Mouse (Mus musculus): ENCODE results near the gene Rhebl1.

Rhebl1 gene

DNA sequence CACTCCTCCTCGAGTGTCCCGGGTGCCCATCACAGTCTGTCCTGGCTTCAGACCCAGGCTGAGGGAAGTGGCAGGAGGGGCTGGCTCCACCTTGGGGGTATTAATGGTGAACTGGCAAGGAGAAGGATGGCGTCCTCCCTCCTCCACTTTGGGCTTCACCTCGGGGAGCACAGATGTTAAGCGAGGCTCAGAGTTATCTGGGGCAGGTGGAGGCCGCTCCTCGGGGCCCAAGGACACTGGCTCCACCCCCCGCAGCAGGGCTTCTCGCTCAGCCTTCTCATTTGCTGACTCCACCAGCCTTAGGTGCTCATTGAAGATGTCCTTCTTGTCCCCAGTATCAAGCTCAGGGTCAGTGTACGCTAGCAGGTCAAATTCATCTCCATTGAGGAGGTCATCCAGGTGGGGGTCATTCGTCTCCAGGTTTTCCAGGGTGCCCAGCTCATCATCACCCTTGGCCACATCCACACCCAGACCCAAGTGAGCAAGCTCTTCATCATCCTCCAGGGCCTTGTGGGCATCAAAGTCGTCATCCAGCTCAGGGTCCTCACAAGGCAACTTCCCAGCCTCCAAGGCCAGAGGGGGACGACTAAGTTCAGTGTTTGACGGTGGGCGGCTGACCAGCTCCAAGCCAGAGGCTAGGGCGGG is 44.3 kb downstream of the Rhebl1 start:
- DNase-seq: peak in 1 of 2 experiments; percentile 7

GRCm38 (mm10) chr15:98849165-98849564 is 45.2 kb downstream of the Rhebl1 start:
- no peak for DNase-seq

DNA sequence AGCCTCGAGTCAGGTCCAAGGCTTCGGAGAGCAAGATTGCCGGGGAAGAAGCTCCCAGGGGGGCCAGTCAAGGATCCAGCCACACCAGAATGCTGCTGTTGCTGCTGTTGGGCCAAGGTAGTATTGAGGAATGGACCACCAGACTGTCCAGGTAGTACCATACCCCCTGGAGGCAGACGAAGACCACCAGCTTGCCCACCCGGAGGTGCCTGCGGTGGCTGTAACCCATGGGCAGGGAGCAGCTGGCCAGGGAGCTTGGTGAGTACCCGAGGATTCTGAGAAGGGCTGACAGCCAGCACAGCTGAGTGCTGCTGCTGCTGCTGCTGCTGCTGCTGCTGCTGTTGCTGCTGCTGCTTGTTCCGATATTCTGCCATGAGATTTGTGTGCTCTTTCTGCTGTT is 48.2 kb downstream of the Rhebl1 start:
- DNase-seq: no peak

DNA sequence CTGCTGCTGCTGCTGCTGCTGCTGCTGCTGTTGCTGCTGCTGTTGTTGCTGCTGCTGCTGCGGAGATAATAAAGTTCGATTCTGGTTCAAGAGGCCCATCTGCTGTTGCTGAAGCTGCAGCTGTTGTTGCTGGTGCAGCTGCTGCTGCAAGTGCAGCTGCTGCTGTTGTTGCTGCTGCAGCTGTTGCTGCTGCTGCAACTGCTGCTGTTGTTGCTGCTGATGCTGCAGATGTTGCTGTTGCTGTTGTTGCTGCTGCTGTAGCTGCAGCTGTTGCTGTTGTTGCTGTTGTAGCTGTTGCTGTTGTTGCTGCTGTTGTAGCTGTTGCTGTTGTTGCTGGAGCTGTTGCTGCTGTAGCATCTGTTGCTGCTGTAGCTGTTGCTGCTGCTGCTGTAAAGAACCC is 49.2 kb downstream of the Rhebl1 start:
- no peak for DNase-seq

DNA sequence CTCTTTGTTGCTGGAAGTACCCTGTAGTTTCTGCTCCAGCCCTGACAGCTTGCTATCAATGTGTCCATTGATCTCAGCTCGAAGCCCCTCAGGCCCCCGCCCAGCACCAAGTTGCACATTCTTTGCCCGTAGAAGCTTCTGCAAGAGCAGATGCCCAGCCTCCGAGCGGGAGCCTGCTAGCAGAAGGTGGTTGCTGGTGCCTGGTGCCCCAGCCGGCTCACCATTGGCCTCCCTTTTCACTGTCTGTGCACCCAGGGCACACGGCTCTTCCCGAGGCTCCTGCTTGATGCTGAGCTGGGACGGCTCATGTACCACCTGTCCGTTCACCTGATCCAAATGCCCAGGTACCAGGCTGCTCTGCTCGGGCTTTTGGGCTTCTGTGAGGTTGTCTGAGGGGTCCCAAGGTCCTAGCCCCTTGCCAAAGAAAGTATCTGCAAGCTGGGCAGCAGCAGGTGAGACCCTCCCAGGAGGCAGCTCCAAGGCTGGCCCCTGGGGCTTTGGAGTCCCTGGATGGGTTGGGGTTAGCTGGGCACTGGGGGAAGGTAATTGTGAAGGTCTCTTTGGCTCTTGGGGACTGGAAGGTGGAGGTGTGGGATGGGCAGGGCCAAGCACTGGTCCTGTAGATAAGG is 50.6 kb downstream of the Rhebl1 start:
- DNase-seq: no peak

DNA sequence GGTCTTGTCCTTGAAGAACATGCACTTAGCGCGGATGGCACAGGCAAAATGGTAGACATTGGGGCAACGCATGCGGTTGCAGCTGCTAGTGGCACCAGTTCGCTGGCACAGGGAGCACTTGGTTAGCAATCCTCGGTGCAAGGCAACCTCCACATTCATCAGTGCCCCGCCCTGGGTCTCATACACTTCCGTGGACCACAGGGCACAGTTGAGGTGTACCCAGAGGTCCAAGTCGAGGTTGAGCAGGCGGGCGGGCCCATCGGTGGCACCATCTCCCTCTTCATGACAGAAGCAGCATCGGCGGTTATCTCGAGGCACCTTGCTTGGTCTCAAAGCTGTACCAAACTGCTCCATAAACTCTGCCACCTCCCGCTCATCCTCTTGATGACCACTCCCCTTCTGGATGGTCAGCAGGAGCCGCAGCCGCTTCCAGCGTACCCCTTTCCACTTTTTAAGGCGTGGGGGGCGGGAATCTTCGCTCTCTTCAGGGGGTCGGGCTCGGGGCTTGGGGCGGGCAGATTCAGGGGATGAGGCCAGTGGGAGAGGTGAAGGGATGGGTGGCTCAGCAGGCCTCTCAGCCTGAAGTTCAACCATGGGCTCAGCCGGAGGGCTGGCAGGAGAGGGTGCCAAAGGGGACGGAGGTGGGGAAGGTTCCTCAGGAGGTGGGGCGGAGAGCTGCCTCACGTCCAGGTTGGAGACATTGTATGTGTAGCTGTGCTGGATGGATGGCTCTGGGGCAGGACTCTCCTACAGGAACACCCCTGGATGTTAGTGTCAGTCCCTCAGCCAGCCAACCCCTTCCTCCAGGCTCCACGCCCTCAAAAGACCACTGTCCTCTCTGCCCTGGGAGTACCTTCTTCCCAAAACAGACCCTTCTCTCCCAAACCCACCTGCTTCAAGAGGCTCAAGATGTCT is 54.4 kb downstream of the Rhebl1 start:
- DNase-seq: no peak

- no peak for DNase-seq
Observed at GRCm38 (mm10) chr15:98839161-98839560, 55.2 kb downstream of the Rhebl1 start.

DNA sequence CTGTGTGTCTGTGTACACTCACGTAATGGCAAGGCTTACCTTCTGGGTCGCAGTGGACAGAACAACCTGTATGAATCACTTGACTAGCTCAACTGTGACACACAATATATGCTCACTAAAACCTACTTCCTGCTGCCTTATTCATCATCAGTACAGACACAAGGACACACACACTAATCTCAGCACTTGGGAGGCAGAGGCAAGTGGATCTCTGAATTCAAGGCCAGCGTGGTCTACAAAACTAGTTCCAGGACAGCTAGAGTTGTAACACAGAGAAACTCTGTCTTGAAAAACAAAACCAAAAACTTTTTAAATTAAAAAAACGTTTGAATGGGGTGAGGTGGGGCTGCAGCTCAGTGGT is 56.6 kb downstream of the Rhebl1 start:
- DNase-seq: no peak

DNA sequence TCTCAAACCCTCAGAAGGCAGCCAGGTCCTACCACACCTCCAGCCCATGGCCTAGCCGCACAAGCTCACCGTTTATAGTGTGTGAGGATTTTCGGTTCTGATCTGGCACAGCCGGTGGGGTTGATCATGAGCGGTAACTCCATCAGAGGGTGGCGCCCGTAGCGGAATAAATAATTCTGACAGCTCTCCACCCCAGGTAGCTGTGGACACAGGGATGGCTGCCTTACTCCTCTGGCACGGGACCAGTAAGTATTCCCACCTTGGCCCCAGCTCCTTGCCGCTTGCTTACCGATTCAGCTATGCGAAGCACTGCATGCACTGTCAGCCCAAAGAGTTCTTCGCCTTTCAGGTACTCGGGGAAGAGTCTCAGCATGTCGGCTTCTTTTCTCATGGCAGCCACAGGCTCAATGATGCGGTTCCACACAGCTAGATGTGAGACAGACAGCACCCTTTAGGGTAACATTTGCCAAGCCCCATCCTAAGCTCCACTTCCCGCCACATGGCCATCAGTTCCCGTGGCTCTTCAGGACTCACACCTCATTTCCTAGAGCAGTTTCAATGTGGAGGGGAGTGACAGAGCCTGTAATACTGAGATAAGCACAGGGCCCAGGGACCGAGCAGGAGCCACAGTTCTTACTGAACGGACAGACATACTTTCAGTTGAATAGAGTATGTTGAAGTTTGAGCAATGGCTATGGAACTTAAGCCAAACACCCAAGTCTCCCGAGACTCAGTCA is 57.2 kb downstream of the Rhebl1 start:
- DNase-seq: no peak

- peak in 1 of 2 experiments; percentile 6 for DNase-seq
Observed at GRCm38 (mm10) chr15:98835291-98835690, 59.0 kb downstream of the Rhebl1 start.

GRCm38 (mm10) chr15:98834059-98834458 is 60.3 kb downstream of the Rhebl1 start:
- no peak for DNase-seq

DNA sequence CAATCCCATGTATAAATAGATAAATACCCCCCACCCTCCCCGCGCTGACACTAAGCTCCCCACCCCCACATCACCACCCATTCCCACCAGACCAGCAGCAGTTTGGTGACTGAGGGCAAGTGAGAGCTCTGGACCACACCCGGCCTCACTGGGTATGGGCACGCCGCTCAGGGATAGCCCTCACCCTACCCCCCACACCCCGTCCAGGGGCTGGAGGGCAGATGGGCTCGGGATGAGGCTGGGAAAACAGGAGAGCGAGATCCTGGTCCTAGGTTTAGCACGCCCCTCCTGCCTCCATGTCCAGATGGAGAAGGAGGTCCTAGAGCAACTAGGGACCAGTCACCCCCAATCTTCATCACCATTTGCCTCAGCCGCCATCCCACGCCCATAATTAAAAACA is 61.1 kb downstream of the Rhebl1 start:
- DNase-seq: no peak

DNA sequence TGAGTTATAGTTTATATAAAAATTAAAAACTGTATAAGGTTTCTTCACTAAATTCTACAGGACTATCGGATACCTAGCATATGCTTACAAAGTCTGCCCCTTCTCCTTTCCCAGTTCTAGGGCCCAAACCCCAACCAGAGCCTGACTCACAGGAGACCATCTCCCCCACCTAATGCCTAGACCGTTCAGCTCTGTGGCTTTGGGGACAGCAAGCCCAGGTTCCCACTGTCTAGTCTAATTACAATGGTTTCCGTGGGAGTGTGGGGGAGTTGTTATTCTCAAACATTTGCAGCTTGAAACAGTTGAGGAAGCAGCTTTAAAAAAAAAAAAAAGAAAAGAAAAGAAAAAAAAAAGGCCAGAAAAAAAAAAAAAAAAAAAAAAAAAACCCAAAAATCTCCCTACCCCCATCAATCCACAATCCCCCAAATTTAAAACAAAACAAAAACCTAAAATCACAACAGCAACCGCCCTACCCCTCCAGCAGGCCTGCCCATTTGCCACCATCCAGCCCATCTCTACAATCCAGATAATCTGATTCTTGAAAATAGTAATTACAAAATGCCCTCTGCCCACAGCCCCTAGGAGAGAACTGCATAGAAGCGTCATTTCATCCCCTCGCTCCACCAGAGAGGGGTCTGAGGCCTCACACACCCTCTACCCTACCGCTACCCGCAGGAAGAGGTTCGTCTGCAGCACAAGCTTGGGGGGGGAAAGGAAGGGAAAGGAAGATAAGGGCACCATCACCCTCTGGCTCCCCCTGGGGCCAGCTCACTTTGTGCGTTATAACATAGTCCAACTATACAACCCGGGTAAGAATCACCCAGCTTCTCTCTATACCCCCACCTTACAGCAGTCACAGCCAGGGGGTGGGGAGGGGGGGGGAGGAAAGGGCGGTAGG is 61.9 kb downstream of the Rhebl1 start:
- DNase-seq: peak in 1 of 2 experiments; percentile 16

GRCm38 (mm10) chr15:98831684-98832035 is 62.7 kb downstream of the Rhebl1 start:
- no peak for DNase-seq

GRCm38 (mm10) chr15:98830736-98831683 is 63.3 kb downstream of the Rhebl1 start, which contains the start of gene Prkag1:
Prkag1 (minus strand) TSS chr15:98831521.
- DNase-seq: peak; percentile 96 to 98
